Mouse (Mus musculus): ENCODE measurements around the gene Il2ra. TPM values are rescaled to one million over a fixed set of nuclear protein-coding genes. Genes with fewer than 3 reads are reported as not detected.
"Not testable (repeated sequence)": the region's sequence is repeated elsewhere in the genome, so short reads cannot be mapped to it uniquely, and the experiment has no call there.

Gene Il2ra
- not detected in 2 replicates for polyA plus RNA-seq (2016; fragmentation: Nextera tagmentation; extraction: Ambion mirVana)

GRCm38 (mm10) chr2:11642451-11642941 lies at the start of gene Il2ra:
TSS of gene Il2ra (plus strand) at chr2:11642807.
- no peaks in the 10 kb centered on the region for H3K27me3 ChIP-seq (ENCODE audit: low read depth, poor library complexity, severe bottlenecking)
- H3K4me3 ChIP-seq, result no peak within 1 kb of the TSS
- no peaks in the 10 kb centered on the region for H3K4me1 ChIP-seq
- DNase-seq (ENCODE audit: low spot score), result no peak
- whole genome bisulfite sequencing, result 90% methylated on average over 3 of the region's 3 CpGs
- no peak within 1 kb of the TSS for H3K27ac ChIP-seq
- H3K36me3 ChIP-seq, result no peaks in the 10 kb centered on the region
- H3K9me3 ChIP-seq (replicated peaks), result no peaks in the 10 kb centered on the region

- Histone ChIP-seq H3K36me3 (peaks cover 92% of the 10 kb centered on the region), H3K27me3 (ENCODE audit: low read depth, poor library complexity, severe bottlenecking) (no peaks in the 10 kb centered on the region), H3K27ac (no peak overlapping the region), H3K4me3 (no peak overlapping the region), H3K9me3 (replicated peaks) (no peaks in the 10 kb centered on the region), H3K4me1 (peaks cover under 1% of the 10 kb centered on the region)
- DNase-seq (ENCODE audit: low spot score), result no peak
- WGBS, result 95% methylated on average over 2 of the region's 2 CpGs
Observed at GRCm38 (mm10) chr2:11596690-11597089, 45.9 kb upstream of the Il2ra start.

GRCm38 (mm10) chr2:11597906-11598305 lies 44.7 kb upstream of the Il2ra start:
- DNase-seq (ENCODE audit: low spot score), result no peak
- 97% methylated on average over 7 of the region's 7 CpGs for WGBS
- peaks cover 79% of the 10 kb centered on the region for H3K36me3 ChIP-seq

GRCm38 (mm10) chr2:11601795-11602194 lies 40.8 kb upstream of the Il2ra start:
- H3K9me3 ChIP-seq (replicated peaks), result no peaks in the 10 kb centered on the region
- peaks cover 46% of the 10 kb centered on the region for H3K36me3 ChIP-seq
- DNase-seq (ENCODE audit: low spot score), result no peak
- 87% methylated on average over 6 of the region's 6 CpGs for WGBS
- H3K27me3 ChIP-seq (ENCODE audit: low read depth, poor library complexity, severe bottlenecking), result no peaks in the 10 kb centered on the region
- H3K4me3 ChIP-seq, result peak overlapping the region; percentile 97
- H3K27ac ChIP-seq, result no peak overlapping the region
- peaks cover 7% of the 10 kb centered on the region for H3K4me1 ChIP-seq

More at GRCm38 (mm10) chr2:11597906-11598305, 44.7 kb upstream of the Il2ra start:
- no peaks in the 10 kb centered on the region for H3K27me3 ChIP-seq (ENCODE audit: low read depth, poor library complexity, severe bottlenecking)
- no peak overlapping the region for H3K27ac ChIP-seq
- no peaks in the 10 kb centered on the region for H3K9me3 ChIP-seq (replicated peaks)
- peaks cover 7% of the 10 kb centered on the region for H3K4me1 ChIP-seq
- H3K4me3 ChIP-seq, result no peak overlapping the region

- DNase-seq (ENCODE audit: low spot score), result peak; percentile 94
- under 1% methylated on average over 77 of the region's 78 CpGs for WGBS
Observed at GRCm38 (mm10) chr2:11602506-11603489, 39.8 kb upstream of the Il2ra start.

GRCm38 (mm10) chr2:11604053-11604452 lies 38.6 kb upstream of the Il2ra start, which contains the start of gene Rbm17:
TSS of gene Rbm17 (minus strand) at chr2:11604153.
- DNase-seq (ENCODE audit: low spot score), result no peak
- no peaks in the 10 kb centered on the region for H3K9me3 ChIP-seq (replicated peaks)
- peak within 1 kb of the TSS; percentile 97 for H3K27ac ChIP-seq
- H3K4me3 ChIP-seq, result peak within 1 kb of the TSS; percentile 97
- H3K36me3 ChIP-seq, result peaks cover 23% of the 10 kb centered on the region
- WGBS, result 89% methylated on average over 5 of the region's 5 CpGs
- H3K27me3 ChIP-seq (ENCODE audit: low read depth, poor library complexity, severe bottlenecking), result no peaks in the 10 kb centered on the region
- H3K4me1 ChIP-seq, result peaks cover 7% of the 10 kb centered on the region

More at GRCm38 (mm10) chr2:11602506-11603489, 39.8 kb upstream of the Il2ra start:
- peaks cover 7% of the 10 kb centered on the region for H3K4me1 ChIP-seq
- peak overlapping the region; percentile 97 for H3K4me3 ChIP-seq
- no peaks in the 10 kb centered on the region for H3K27me3 ChIP-seq (ENCODE audit: low read depth, poor library complexity, severe bottlenecking)
- no peaks in the 10 kb centered on the region for H3K9me3 ChIP-seq (replicated peaks)
- H3K36me3 ChIP-seq, result peaks cover 36% of the 10 kb centered on the region
- H3K27ac ChIP-seq, result peak overlapping the region; percentile 97

- peaks cover 15% of the 10 kb centered on the region for H3K36me3 ChIP-seq
- peaks cover 7% of the 10 kb centered on the region for H3K4me1 ChIP-seq
- H3K27me3 ChIP-seq (ENCODE audit: low read depth, poor library complexity, severe bottlenecking), result no peaks in the 10 kb centered on the region
- no peak for DNase-seq (ENCODE audit: low spot score)
- H3K9me3 ChIP-seq (replicated peaks), result no peaks in the 10 kb centered on the region
- no peak overlapping the region for H3K27ac ChIP-seq
- no peak overlapping the region for H3K4me3 ChIP-seq
Observed at GRCm38 (mm10) chr2:11604911-11605310, 37.7 kb upstream of the Il2ra start.

GRCm38 (mm10) chr2:11606718-11607117 lies 35.9 kb upstream of the Il2ra start:
- not testable (repeated sequence) for H3K36me3 ChIP-seq; H3K4me3 ChIP-seq; DNase-seq (ENCODE audit: low spot score); H3K4me1 ChIP-seq; H3K27ac ChIP-seq; H3K9me3 ChIP-seq (replicated peaks); H3K27me3 ChIP-seq (ENCODE audit: low read depth, poor library complexity, severe bottlenecking)
- WGBS, result 83% methylated on average over 4 of the region's 4 CpGs

GRCm38 (mm10) chr2:11612939-11613338 lies 29.7 kb upstream of the Il2ra start:
- not testable (repeated sequence) for DNase-seq (ENCODE audit: low spot score); H3K27ac ChIP-seq; H3K4me3 ChIP-seq; H3K9me3 ChIP-seq (replicated peaks); H3K4me1 ChIP-seq; H3K27me3 ChIP-seq (ENCODE audit: low read depth, poor library complexity, severe bottlenecking); H3K36me3 ChIP-seq
- WGBS, result 92% methylated on average over 6 of the region's 6 CpGs

GRCm38 (mm10) chr2:11616846-11617245 lies 25.8 kb upstream of the Il2ra start:
- no peak overlapping the region for H3K4me3 ChIP-seq
- no peaks in the 10 kb centered on the region for H3K36me3 ChIP-seq
- H3K4me1 ChIP-seq, result no peaks in the 10 kb centered on the region
- no peaks in the 10 kb centered on the region for H3K9me3 ChIP-seq (replicated peaks)
- no peak for DNase-seq (ENCODE audit: low spot score)
- 91% methylated on average over 9 of the region's 9 CpGs for WGBS
- no peak overlapping the region for H3K27ac ChIP-seq
- H3K27me3 ChIP-seq (ENCODE audit: low read depth, poor library complexity, severe bottlenecking), result no peaks in the 10 kb centered on the region

- H3K4me1 ChIP-seq, result no peaks in the 10 kb centered on the region
- no peaks in the 10 kb centered on the region for H3K27me3 ChIP-seq (ENCODE audit: low read depth, poor library complexity, severe bottlenecking)
- no peak overlapping the region for H3K27ac ChIP-seq
- H3K4me3 ChIP-seq, result no peak overlapping the region
- DNase-seq (ENCODE audit: low spot score), result no peak
- no peaks in the 10 kb centered on the region for H3K36me3 ChIP-seq
- WGBS, result 86% methylated on average over 2 of the region's 2 CpGs
- no peaks in the 10 kb centered on the region for H3K9me3 ChIP-seq (replicated peaks)
Observed at GRCm38 (mm10) chr2:11619598-11619997, 23.0 kb upstream of the Il2ra start.

GRCm38 (mm10) chr2:11623173-11623572 lies 19.4 kb upstream of the Il2ra start:
- Histone ChIP-seq H3K36me3 (no peaks in the 10 kb centered on the region), H3K4me3 (no peak overlapping the region), H3K27me3 (ENCODE audit: low read depth, poor library complexity, severe bottlenecking) (no peaks in the 10 kb centered on the region), H3K4me1 (no peaks in the 10 kb centered on the region), H3K9me3 (replicated peaks) (no peaks in the 10 kb centered on the region), H3K27ac (no peak overlapping the region)
- WGBS, result 86% methylated on average over 8 of the region's 8 CpGs
- DNase-seq (ENCODE audit: low spot score), result no peak

GRCm38 (mm10) chr2:11623726-11624125 lies 18.9 kb upstream of the Il2ra start:
- H3K36me3 ChIP-seq, result no peaks in the 10 kb centered on the region

More at GRCm38 (mm10) chr2:11623726-11624125, 18.9 kb upstream of the Il2ra start:
- Histone ChIP-seq H3K27me3 (ENCODE audit: low read depth, poor library complexity, severe bottlenecking) (no peaks in the 10 kb centered on the region), H3K9me3 (replicated peaks) (no peaks in the 10 kb centered on the region), H3K27ac (no peak overlapping the region), H3K4me1 (no peaks in the 10 kb centered on the region), H3K4me3 (no peak overlapping the region)
- 92% methylated on average over 2 of the region's 2 CpGs for WGBS
- no peak for DNase-seq (ENCODE audit: low spot score)

All from limb, embryonic 10.5 days (tissue).